Mouse (Mus musculus) olfactory bulb, adult 2 months (tissue): ENCODE measurements around the gene Krtap10-4. TPM values are rescaled to one million over a fixed set of nuclear protein-coding genes. Genes with fewer than 3 reads are reported as not detected.
"Not testable (repeated sequence)": the region's sequence is repeated elsewhere in the genome, so short reads cannot be mapped to it uniquely, and the experiment has no call there.

Experiments
- H3K27ac ChIP-seq: fragments of 200-500 bp; 2 replicates; pipeline ENCODE4 v1.5.1; 2012; ENCODE audit warnings: low read depth, low read length; ENCODE audit not compliant: insufficient read depth
- H3K4me1 ChIP-seq: fragments of 200-500 bp; 2 replicates; pipeline ENCODE4 v1.6.1; 2012; ENCODE audit warnings: low read length; ENCODE audit not compliant: control insufficient read depth, insufficient read depth
- H3K4me3 ChIP-seq: fragments of 200-500 bp; 2 replicates; pipeline ENCODE4 v1.5.1; 2012; ENCODE audit warnings: mild to moderate bottlenecking, low read depth, low read length, moderate library complexity; ENCODE audit not compliant: insufficient read depth
- CTCF ChIP-seq: fragments of 200-500 bp; IDR thresholded peaks from 2 replicates; pipeline ENCODE4 v1.5.1; 2012; ENCODE audit warnings: low read depth, mild to moderate bottlenecking, low read length, moderate library complexity; ENCODE audit not compliant: insufficient read depth
- POLR2A ChIP-seq: fragments of 200-500 bp; IDR thresholded peaks from 2 replicates; pipeline ENCODE4 v1.6.1; 2012; ENCODE audit warnings: mild to moderate bottlenecking, low read depth, low read length, moderate library complexity; ENCODE audit not compliant: insufficient read depth
- WGBS: fragments of 180-500 bp; shearing (Covaris S2); methylation state at CpG from one replicate; pipeline ENCODE4 v1.1.7; 2018; 5-methylcytosine and 5-hydroxymethylcytosine counted together
- polyA plus RNA-seq: library from polyadenylated mRNA; stranded (reverse); fragments of >200 nt; gene quantifications from 2 replicates; pipeline ENCODE4 v1.2.4, GENCODE M21; 2012; ENCODE audit warnings: low replicate concordance; ENCODE audit not compliant: missing spikeins, insufficient read depth, insufficient read length

Krtap10-4 gene
- polyA plus RNA-seq, 1 experiment = not detected

- TF ChIP-seq CTCF = no peak
- TF ChIP-seq POLR2A = no peak
- 82% methylated on average over 2 of the region's 3 CpGs for WGBS
Observed at GRCm38 (mm10) chr10:77846503-77846902, 19.6 kb upstream of the Krtap10-4 start, which contains the start of gene Gm36176. Gene Gm36176 (plus strand): TSS chr10:77846803.

GRCm38 (mm10) chr10:77839006-77839405 is 12.1 kb upstream of the Krtap10-4 start:
- Histone ChIP-seq H3K27ac (no peak overlapping the region), H3K4me3 (no peak overlapping the region), H3K4me1 (no peaks in the 10 kb centered on the region)
- TF ChIP-seq CTCF (no peak), POLR2A (no peak)
- 76% methylated on average over 6 of the region's 6 CpGs for WGBS

More at GRCm38 (mm10) chr10:77846503-77846902, 19.6 kb upstream of the Krtap10-4 start, which contains the start of gene Gm36176:
- H3K27ac ChIP-seq = no peak within 1 kb of the TSS
- H3K4me1 ChIP-seq = no peaks in the 10 kb centered on the region
- no peak within 1 kb of the TSS for H3K4me3 ChIP-seq

GRCm38 (mm10) chr10:77835647-77836046 is 8.8 kb upstream of the Krtap10-4 start, which contains the start of gene Krtap10-10:
Gene Krtap10-10 (plus strand): TSS chr10:77835947.
- 65% methylated on average over 9 of the region's 9 CpGs for WGBS
- H3K27ac ChIP-seq = no peak within 1 kb of the TSS
- no peak for TF ChIP-seq CTCF
- no peak for TF ChIP-seq POLR2A

GRCm38 (mm10) chr10:77819203-77819602 is 7.7 kb downstream of the Krtap10-4 start:
- TF ChIP-seq CTCF (no peak), POLR2A (no peak)
- H3K27ac ChIP-seq = no peak overlapping the region
- WGBS = 59% methylated on average over 4 of the region's 4 CpGs
- no peak overlapping the region for H3K4me3 ChIP-seq
- H3K4me1 ChIP-seq = no peaks in the 10 kb centered on the region

More at GRCm38 (mm10) chr10:77835647-77836046, 8.8 kb upstream of the Krtap10-4 start, which contains the start of gene Krtap10-10:
- Histone ChIP-seq H3K4me1 (no peaks in the 10 kb centered on the region), H3K4me3 (no peak within 1 kb of the TSS)

GRCm38 (mm10) chr10:77818523-77818922 is 8.4 kb downstream of the Krtap10-4 start:
- Histone ChIP-seq H3K4me1 (no peaks in the 10 kb centered on the region), H3K27ac (no peak overlapping the region), H3K4me3 (no peak overlapping the region)
- WGBS = 99% methylated on average over 4 of the region's 4 CpGs
- TF ChIP-seq POLR2A = no peak
- no peak for TF ChIP-seq CTCF

- Histone ChIP-seq H3K4me3 (no peak overlapping the region), H3K27ac (no peak overlapping the region), H3K4me1 (no peaks in the 10 kb centered on the region)
- WGBS = 35% methylated on average over 5 of the region's 5 CpGs
- no peak for TF ChIP-seq CTCF
- TF ChIP-seq POLR2A = no peak
Observed at GRCm38 (mm10) chr10:77815514-77815913, 11.4 kb downstream of the Krtap10-4 start.

GRCm38 (mm10) chr10:77814382-77814781 is 12.5 kb downstream of the Krtap10-4 start, which contains the start of gene Gm2696:
Gene Gm2696 (plus strand): TSS chr10:77814682.
- Histone ChIP-seq H3K4me1 (no peaks in the 10 kb centered on the region), H3K4me3 (no peak within 1 kb of the TSS), H3K27ac (no peak within 1 kb of the TSS)
- 59% methylated on average over 4 of the region's 4 CpGs for WGBS
- TF ChIP-seq CTCF = no peak
- no peak for TF ChIP-seq POLR2A

GRCm38 (mm10) chr10:77811743-77812142 is 15.2 kb downstream of the Krtap10-4 start, which contains the start of gene Gm9507:
Gene Gm9507 (minus strand): TSS chr10:77811843.
- no peak for TF ChIP-seq CTCF
- TF ChIP-seq POLR2A = no peak
- no peak within 1 kb of the TSS for H3K4me3 ChIP-seq
- no peaks in the 10 kb centered on the region for H3K4me1 ChIP-seq
- H3K27ac ChIP-seq = no peak within 1 kb of the TSS
- WGBS = 68% methylated on average over 5 of the region's 5 CpGs

GRCm38 (mm10) chr10:77804095-77804494 is 22.8 kb downstream of the Krtap10-4 start:
- H3K27ac ChIP-seq = no peak overlapping the region
- 87% methylated on average over 3 of the region's 3 CpGs for WGBS
- H3K4me3 ChIP-seq = no peak overlapping the region
- TF ChIP-seq CTCF = no peak
- no peak for TF ChIP-seq POLR2A
- no peaks in the 10 kb centered on the region for H3K4me1 ChIP-seq

- no peak within 1 kb of the TSS for H3K27ac ChIP-seq
Observed at GRCm38 (mm10) chr10:77798921-77799508, 27.9 kb downstream of the Krtap10-4 start, which contains the start of gene Gm19668. Gene Gm19668 (minus strand): TSS chr10:77799133.

GRCm38 (mm10) chr10:77798164-77798920 is 28.6 kb downstream of the Krtap10-4 start:
- not testable (repeated sequence) for H3K4me1 ChIP-seq, H3K27ac ChIP-seq, H3K4me3 ChIP-seq
- 68% methylated on average over 3 of the region's 3 CpGs for WGBS

More at GRCm38 (mm10) chr10:77798921-77799508, 27.9 kb downstream of the Krtap10-4 start, which contains the start of gene Gm19668:
- H3K4me1 ChIP-seq = peaks cover 3% of the 10 kb centered on the region; the same call in 1 of the 2 replicates
- no peak within 1 kb of the TSS for H3K4me3 ChIP-seq
- WGBS = 68% methylated on average over 8 of the region's 8 CpGs
- no peak for TF ChIP-seq CTCF
- no peak for TF ChIP-seq POLR2A
